Mouse (Mus musculus) liver, adult 2 months (tissue): ENCODE results near the gene Fgfr1op. TPM values are rescaled to one million over a fixed set of nuclear protein-coding genes. Genes with fewer than 3 reads are reported as not detected.

Experiments
- DNase-seq: peaks from one replicate; pipeline ENCODE4 v3.0.0-alpha.2; 2011; ENCODE audit warnings: low read depth, low spot score; ENCODE audit errors: extremely low read depth
- H3K27ac ChIP-seq: fragments of 200-500 bp; replicated peaks from 2 replicates; pipeline ENCODE4 v1.5.1; 2012; ENCODE audit warnings: low read depth, mild to moderate bottlenecking, control low read depth, inconsistent platforms, low read length; ENCODE audit not compliant: insufficient read depth
- H3K27me3 ChIP-seq: fragments of 200-500 bp; 2 replicates; pipeline ENCODE4 v1.6.1; 2012; ENCODE audit warnings: mild to moderate bottlenecking, moderate library complexity, low read length, inconsistent platforms; ENCODE audit not compliant: control insufficient read depth, insufficient read depth
- H3K36me3 ChIP-seq: fragments of 200-500 bp; 2 replicates; pipeline ENCODE4 v1.6.1; 2012; ENCODE audit warnings: low read length, inconsistent platforms; ENCODE audit not compliant: control insufficient read depth, insufficient read depth
- H3K4me1 ChIP-seq: fragments of 200-500 bp; 2 replicates; pipeline ENCODE4 v1.6.1; 2011; ENCODE audit warnings: low read length; ENCODE audit not compliant: control insufficient read depth, insufficient read depth
- H3K4me3 ChIP-seq: fragments of 200-500 bp; 2 replicates; pipeline ENCODE4 v1.5.1; 2011; ENCODE audit warnings: low read depth, mild to moderate bottlenecking, control low read depth, low read length, moderate library complexity; ENCODE audit not compliant: insufficient read depth
- H3K79me2 ChIP-seq: fragments of 200-500 bp; 2 replicates; pipeline ENCODE4 v1.6.1; 2012; ENCODE audit warnings: inconsistent platforms, mild to moderate bottlenecking, low read length, moderate library complexity; ENCODE audit not compliant: control insufficient read depth, insufficient read depth
- H3K9ac ChIP-seq: fragments of 200-500 bp; 2 replicates; pipeline ENCODE4 v1.6.1; 2012; ENCODE audit warnings: low read depth, mild to moderate bottlenecking, control low read depth, inconsistent platforms, low read length
- CTCF ChIP-seq: fragments of 200-500 bp; IDR thresholded peaks from 2 replicates; pipeline ENCODE4 v1.5.1; 2011; ENCODE audit warnings: low read depth, low read length, control low read depth
- POLR2A ChIP-seq: fragments of 200-500 bp; IDR thresholded peaks from 2 replicates; pipeline ENCODE4 v1.6.1; 2011; ENCODE audit warnings: low read length, control low read depth; ENCODE audit not compliant: insufficient read depth; ENCODE audit errors: extremely low read depth
- WGBS: fragments of 180-500 bp; shearing (Covaris S2); methylation state at CpG from one replicate; pipeline ENCODE4 v1.1.7; 2018; 5-methylcytosine and 5-hydroxymethylcytosine counted together
- polyA plus RNA-seq: library from polyadenylated mRNA; depleted of rRNA; stranded (reverse); fragments of >200 nt; gene quantifications from 2 replicates; pipeline ENCODE4 v1.2.3, GENCODE M21; 2012
- total RNA-seq: library from RNA; depleted of rRNA; stranded (reverse); fragments of >200 nt; gene quantifications from 2 replicates; pipeline ENCODE4 v1.2.3, GENCODE M21; 2014

The Fgfr1op gene
- total and polyA plus RNA-seq, 2 experiments: 1.8 to 10.5 TPM

- H3K9ac ChIP-seq: no peak overlapping the region
- peaks cover 1% of the 10 kb centered on the region; the same call in 1 of the 2 replicates for H3K4me1 ChIP-seq
- DNase-seq: no peak
- no peaks in the 10 kb centered on the region for H3K79me2 ChIP-seq
- H3K27me3 ChIP-seq: no peaks in the 10 kb centered on the region
- WGBS: 64% methylated on average over 1 of the region's 1 CpGs
- TF ChIP-seq CTCF (no peak), POLR2A (no peak)
- no peak overlapping the region for H3K4me3 ChIP-seq
- no peaks in the 10 kb centered on the region for H3K36me3 ChIP-seq
- H3K27ac ChIP-seq: no peak overlapping the region
Observed at GRCm38 (mm10) chr17:8224072-8224471, 58.8 kb downstream of the Fgfr1op start.

- no peaks in the 10 kb centered on the region for H3K27me3 ChIP-seq
- no peaks in the 10 kb centered on the region for H3K79me2 ChIP-seq
- WGBS: 80% methylated on average over 2 of the region's 2 CpGs
- H3K4me1 ChIP-seq: peaks cover 1% of the 10 kb centered on the region; the same call in 1 of the 2 replicates
- H3K27ac ChIP-seq: no peak overlapping the region
- no peak overlapping the region for H3K4me3 ChIP-seq
- H3K9ac ChIP-seq: no peak overlapping the region
- TF ChIP-seq POLR2A (no peak), CTCF (no peak)
- no peaks in the 10 kb centered on the region for H3K36me3 ChIP-seq
- peak; percentile 10 for DNase-seq
Observed at GRCm38 (mm10) chr17:8225166-8225565, 59.9 kb downstream of the Fgfr1op start.

GRCm38 (mm10) chr17:8225746-8226145, 60.4 kb downstream of the Fgfr1op start:
- DNase-seq: no peak
- Histone ChIP-seq H3K4me3 (no peak overlapping the region), H3K36me3 (no peaks in the 10 kb centered on the region), H3K9ac (no peak overlapping the region), H3K4me1 (peaks cover 1% of the 10 kb centered on the region; the same call in 1 of the 2 replicates), H3K27ac (no peak overlapping the region), H3K79me2 (no peaks in the 10 kb centered on the region), H3K27me3 (no peaks in the 10 kb centered on the region)
- TF ChIP-seq POLR2A: no peak
- no peak for TF ChIP-seq CTCF
- 76% methylated on average over 4 of the region's 4 CpGs for WGBS

GRCm38 (mm10) chr17:8228622-8229021, 63.3 kb downstream of the Fgfr1op start:
- DNase-seq: no peak
- no peak overlapping the region for H3K4me3 ChIP-seq
- peaks cover 1% of the 10 kb centered on the region; the same call in 1 of the 2 replicates for H3K4me1 ChIP-seq
- no peak overlapping the region for H3K27ac ChIP-seq
- no peaks in the 10 kb centered on the region for H3K79me2 ChIP-seq
- H3K27me3 ChIP-seq: no peaks in the 10 kb centered on the region; the same call in 1 of the 2 replicates
- TF ChIP-seq POLR2A (no peak), CTCF (no peak)
- no peaks in the 10 kb centered on the region for H3K36me3 ChIP-seq
- 31% methylated on average over 9 of the region's 9 CpGs for WGBS
- H3K9ac ChIP-seq: no peak overlapping the region

GRCm38 (mm10) chr17:8229607-8230006, 64.3 kb downstream of the Fgfr1op start:
- Histone ChIP-seq H3K4me1 (peaks cover 1% of the 10 kb centered on the region; the same call in 1 of the 2 replicates), H3K9ac (no peak overlapping the region), H3K36me3 (no peaks in the 10 kb centered on the region), H3K27me3 (no peaks in the 10 kb centered on the region; the same call in 1 of the 2 replicates), H3K79me2 (no peaks in the 10 kb centered on the region), H3K4me3 (no peak overlapping the region), H3K27ac (no peak overlapping the region)
- TF ChIP-seq POLR2A: no peak
- 84% methylated on average over 3 of the region's 3 CpGs for WGBS
- no peak for DNase-seq

GRCm38 (mm10) chr17:8232089-8232488, 66.8 kb downstream of the Fgfr1op start:
- no peak overlapping the region for H3K9ac ChIP-seq
- H3K4me3 ChIP-seq: no peak overlapping the region
- TF ChIP-seq POLR2A (no peak), CTCF (no peak)
- WGBS: 53% methylated on average over 5 of the region's 5 CpGs
- no peaks in the 10 kb centered on the region for H3K36me3 ChIP-seq
- H3K27ac ChIP-seq: no peak overlapping the region
- no peak for DNase-seq
- no peaks in the 10 kb centered on the region for H3K79me2 ChIP-seq
- no peaks in the 10 kb centered on the region; the same call in 1 of the 2 replicates for H3K27me3 ChIP-seq
- peaks cover 1% of the 10 kb centered on the region; the same call in 1 of the 2 replicates for H3K4me1 ChIP-seq
